Mouse (Mus musculus) activated CD4-positive, CD25-positive, alpha-beta regulatory T cell, adult 4 months (primary cell): ENCODE data around the gene Smyd5. TPM values are rescaled to one million over a fixed set of nuclear protein-coding genes. Genes with fewer than 3 reads are reported as not detected.

Experiments
- polyA plus RNA-seq, 2 experiments: library from polyadenylated mRNA; unstranded; fragments of 100-300 nt; shearing (Covaris generic); gene quantifications; one replicate each; pipeline ENCODE4 v1.2.1; 2017

The Smyd5 gene
- polyA plus RNA-seq, 2 experiments from 2014 or later: 21.2 to 27.0 TPM

Other genes starting within 250 kb of the Smyd5 start
- gene Emx1, start 244.6 kb upstream of the Smyd5 start, polyA plus RNA-seq: not detected
- gene Sfxn5, start 98.6 kb upstream of the Smyd5 start, polyA plus RNA-seq: 1 to 10 TPM; 1.5 to 1.8 TPM
- under 1 TPM; 0.15 to 0.29 TPM for gene Rab11fip5, start 57.4 kb upstream of the Smyd5 start, polyA plus RNA-seq
- not detected for gene Noto, start 8.1 kb upstream of the Smyd5 start, polyA plus RNA-seq
- 100 to 1,000 TPM; 290 to 307 TPM for gene Cct7, start 19.5 kb downstream of the Smyd5 start, polyA plus RNA-seq
- gene Pradc1, start 20.0 kb downstream of the Smyd5 start, polyA plus RNA-seq: 10 to 100 TPM; 17.9 to 24.1 TPM
- under 1 TPM in 1 of 2 experiments, not detected in 1; 0.05 TPM for gene Fbxo41, start 71.0 kb downstream of the Smyd5 start, polyA plus RNA-seq
- gene Egr4, start 81.6 kb downstream of the Smyd5 start, polyA plus RNA-seq: not detected
- 1 to 10 TPM; 2.7 to 4.3 TPM for gene Alms1, start 155.5 kb downstream of the Smyd5 start, polyA plus RNA-seq